Mouse (Mus musculus) neural tube, postnatal 0 days (tissue): ENCODE data around the gene Olfr1048. TPM values are rescaled to one million over a fixed set of nuclear protein-coding genes. Genes with fewer than 3 reads are reported as not detected.

Experiments used
- polyA plus RNA-seq: library from polyadenylated mRNA; unstranded; fragments of >200 nt; fragmentation: Nextera tagmentation; extraction: Ambion mirVana; gene quantifications from 2 replicates; pipeline ENCODE4 v1.2.1, GENCODE M21; 2015

Gene Olfr1048
- not detected in 2 replicates for polyA plus RNA-seq

DNA sequence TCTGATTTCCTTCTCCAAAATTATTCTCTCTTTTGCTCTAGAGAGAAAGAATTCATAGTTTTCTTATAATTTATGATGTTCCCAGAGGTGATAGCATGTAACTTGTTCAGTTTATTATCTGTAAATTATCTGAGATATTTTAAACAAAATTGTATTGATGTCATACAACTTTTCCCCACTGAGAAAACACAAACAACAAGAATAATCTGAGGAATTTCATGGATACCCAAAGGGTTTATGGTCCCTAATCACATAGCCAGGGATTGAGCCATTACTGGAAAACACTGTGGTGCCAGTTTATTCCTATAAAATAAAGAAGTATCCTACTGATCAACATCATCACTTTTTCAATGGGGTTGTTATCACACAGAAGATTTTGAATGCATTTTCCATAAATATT is at the start of gene Olfr1048:
TSS of gene Olfr1048 (minus strand) at position 101 of the 400 bp plus-strand sequence.

DNA sequence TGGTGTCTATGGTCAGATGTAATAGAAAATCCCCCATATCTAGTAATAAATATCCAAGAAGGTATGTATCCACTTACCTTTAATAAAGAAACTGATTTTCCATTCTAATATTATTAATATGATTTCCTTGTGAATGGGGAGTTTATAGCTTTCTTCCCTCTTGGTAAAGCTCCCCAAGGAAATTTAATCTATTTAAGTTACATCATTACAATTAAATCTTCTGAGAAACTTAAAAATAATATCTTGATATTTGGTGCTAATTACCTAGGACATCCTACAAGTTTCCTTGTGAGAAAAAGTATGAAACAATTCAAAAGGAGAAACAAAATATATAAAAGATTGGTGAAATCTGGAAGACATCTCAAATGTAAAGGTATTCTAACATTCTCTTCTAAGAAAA is 38.9 kb upstream of the Olfr1048 start, which contains the start of gene Olfr1051:
TSS of gene Olfr1051 (minus strand) at position 101 of the 400 bp plus-strand sequence.

DNA sequence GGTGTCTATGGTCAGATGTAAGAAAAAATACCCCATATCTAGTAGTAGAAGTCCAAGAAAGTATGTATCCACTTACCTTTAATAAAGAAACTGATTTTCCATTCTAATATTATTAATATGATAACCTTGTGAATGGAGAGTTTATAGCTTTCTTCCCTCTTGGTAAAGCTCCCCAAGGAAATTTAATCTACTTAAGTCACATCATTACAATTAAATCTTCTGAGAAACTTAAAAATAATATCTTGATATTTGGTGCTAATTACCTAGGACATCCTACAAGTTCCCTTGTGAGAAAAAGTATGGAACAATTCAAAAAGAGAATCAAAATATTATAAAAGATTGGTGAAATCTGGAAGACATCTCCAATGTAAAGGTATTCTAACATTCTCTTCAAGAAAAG is 18.1 kb upstream of the Olfr1048 start, which contains the start of gene Olfr1049:
TSS of gene Olfr1049 (minus strand) at position 101 of the 400 bp plus-strand sequence.

DNA sequence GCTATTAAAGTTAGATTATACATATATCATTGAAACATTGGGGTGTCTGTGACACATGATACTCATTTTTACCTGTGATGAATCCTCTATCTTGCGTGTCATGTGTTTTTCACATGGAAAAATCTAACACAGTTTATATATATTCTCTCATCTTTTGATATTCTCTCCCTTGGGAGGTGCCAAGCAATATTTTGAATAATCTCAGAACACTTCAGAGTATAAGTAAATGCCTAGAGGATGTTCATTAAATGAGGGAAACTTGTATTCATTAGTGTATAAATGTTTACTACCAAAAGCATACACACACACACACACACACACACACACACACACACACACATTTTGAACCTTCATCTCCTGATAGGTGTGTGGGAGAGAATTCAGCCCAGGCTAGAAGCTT is 8.8 kb downstream of the Olfr1048 start, which contains the start of gene Olfr1047:
TSS of gene Olfr1047 (minus strand) at position 101 of the 400 bp plus-strand sequence.

DNA sequence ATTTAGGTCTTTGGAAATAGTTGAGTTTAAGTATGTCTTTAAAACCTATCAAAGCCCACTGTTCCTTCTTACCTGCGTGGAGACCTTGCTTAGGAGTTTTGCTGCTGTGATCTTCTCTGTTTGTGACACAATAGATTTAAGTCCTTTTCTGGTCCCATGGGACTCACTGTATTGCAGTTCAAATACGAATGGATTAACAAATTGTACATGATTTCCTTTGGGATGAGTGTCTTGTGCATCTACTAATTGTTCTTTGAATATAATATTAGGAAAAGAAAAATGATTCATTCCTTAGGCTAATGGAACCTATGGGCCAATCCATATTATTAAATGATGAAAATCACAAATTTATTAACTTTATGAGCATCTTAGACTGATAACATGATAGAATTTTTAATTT is 20.9 kb downstream of the Olfr1048 start, which contains the start of gene Olfr1046:
TSS of gene Olfr1046 (minus strand) at position 101 of the 400 bp plus-strand sequence.

DNA sequence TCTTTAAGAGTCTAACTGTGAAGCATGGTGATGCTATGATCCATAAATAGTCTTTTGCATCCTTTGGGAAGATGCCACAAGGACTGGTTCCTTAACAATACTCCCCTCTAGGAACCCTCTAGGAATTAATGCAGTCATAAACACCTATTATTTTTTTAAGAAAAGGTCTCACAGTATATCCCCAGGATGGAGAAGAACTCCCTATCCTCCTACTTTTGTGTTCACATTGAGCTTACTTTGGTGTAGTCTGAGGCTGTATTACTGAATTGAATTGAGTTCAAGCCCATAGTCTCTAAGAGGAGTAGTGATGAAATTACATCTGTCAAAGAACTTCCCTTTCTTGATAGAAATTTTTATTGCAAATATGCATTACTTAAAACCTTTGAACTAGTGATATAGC is 37.2 kb downstream of the Olfr1048 start, which contains the start of gene Olfr1045:
TSS of gene Olfr1045 (minus strand) at position 101 of the 400 bp plus-strand sequence.

DNA sequence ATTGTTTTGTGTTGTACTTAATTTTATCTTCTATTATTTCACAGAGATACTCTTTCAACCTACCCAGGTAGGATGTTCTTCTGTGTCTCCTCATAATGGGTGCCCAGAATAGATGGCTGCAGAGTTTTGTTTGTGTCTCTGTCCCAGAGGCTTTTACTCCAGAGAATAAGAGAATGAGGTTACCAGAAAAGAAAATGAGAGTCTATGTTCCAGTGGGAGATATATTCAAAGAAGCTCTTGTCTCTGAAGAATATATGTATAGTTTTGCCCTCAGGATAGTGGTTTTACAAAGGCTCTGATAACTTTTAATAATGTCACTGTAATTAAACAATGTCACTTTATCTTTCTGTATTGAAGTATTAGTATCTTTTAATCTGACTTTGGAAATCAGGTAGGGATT is 54.5 kb downstream of the Olfr1048 start, which contains the start of gene Olfr52:
TSS of gene Olfr52 (minus strand) at position 101 of the 400 bp plus-strand sequence.

Other genes with a start within 250 kb of the Olfr1048 start
- not detected in 2 replicates for gene Olfr1031, start 250.0 kb downstream of the Olfr1048 start, polyA plus RNA-seq
- not detected in 2 replicates for gene Olfr1032, start 234.7 kb downstream of the Olfr1048 start, polyA plus RNA-seq
- 1.1 and 1.4 TPM in 2 replicates for gene Olfr1033, start 219.7 kb downstream of the Olfr1048 start, polyA plus RNA-seq
- not detected in 2 replicates for gene Olfr1034, start 194.4 kb downstream of the Olfr1048 start, polyA plus RNA-seq
- not detected in 2 replicates for gene Olfr1036, start 166.3 kb downstream of the Olfr1048 start, polyA plus RNA-seq
- not detected in 2 replicates for gene Olfr1037, start 152.9 kb downstream of the Olfr1048 start, polyA plus RNA-seq
- not detected in 2 replicates for gene Olfr1039, start 104.4 kb downstream of the Olfr1048 start, polyA plus RNA-seq
- gene Olfr1040, start 93.6 kb downstream of the Olfr1048 start, polyA plus RNA-seq, result not detected in 2 replicates
- not detected in 2 replicates for gene Olfr1042, start 78.5 kb downstream of the Olfr1048 start, polyA plus RNA-seq
- gene Olfr1043, start 72.8 kb downstream of the Olfr1048 start, polyA plus RNA-seq, result not detected in 2 replicates
- not detected in 2 replicates for gene Olfr1044, start 62.5 kb downstream of the Olfr1048 start, polyA plus RNA-seq
- not detected in 2 replicates for gene Olfr52, start 54.6 kb downstream of the Olfr1048 start, polyA plus RNA-seq
- not detected in 2 replicates for gene Olfr1045, start 37.3 kb downstream of the Olfr1048 start, polyA plus RNA-seq
- not detected in 2 replicates for gene Olfr1046, start 21.0 kb downstream of the Olfr1048 start, polyA plus RNA-seq
- gene Olfr1047, start 8.9 kb downstream of the Olfr1048 start, polyA plus RNA-seq, result not detected in 2 replicates
- not detected in 2 replicates for gene Olfr1049, start 18.0 kb upstream of the Olfr1048 start, polyA plus RNA-seq
- gene Olfr1051, start 38.8 kb upstream of the Olfr1048 start, polyA plus RNA-seq, result not detected in 2 replicates
- not detected in 2 replicates for gene Olfr1052, start 52.2 kb upstream of the Olfr1048 start, polyA plus RNA-seq
- gene Olfr1053, start 75.0 kb upstream of the Olfr1048 start, polyA plus RNA-seq, result not detected in 2 replicates
- gene Olfr1054, start 95.1 kb upstream of the Olfr1048 start, polyA plus RNA-seq, result not detected in 2 replicates
- gene Olfr1055, start 110.0 kb upstream of the Olfr1048 start, polyA plus RNA-seq, result not detected in 2 replicates
- not detected in 2 replicates for gene Olfr1056, start 122.2 kb upstream of the Olfr1048 start, polyA plus RNA-seq
- gene Olfr1057, start 138.1 kb upstream of the Olfr1048 start, polyA plus RNA-seq, result not detected in 2 replicates
- gene Olfr1058, start 148.3 kb upstream of the Olfr1048 start, polyA plus RNA-seq, result not detected in 2 replicates
- gene Olfr1061, start 173.8 kb upstream of the Olfr1048 start, polyA plus RNA-seq, result not detected in 2 replicates
- not detected in 2 replicates for gene Olfr1062, start 186.5 kb upstream of the Olfr1048 start, polyA plus RNA-seq
- not detected in 2 replicates for gene Olfr1065, start 210.3 kb upstream of the Olfr1048 start, polyA plus RNA-seq
- not detected in 2 replicates for gene Olfr1066, start 216.0 kb upstream of the Olfr1048 start, polyA plus RNA-seq
- gene Olfr228, start 247.1 kb upstream of the Olfr1048 start, polyA plus RNA-seq, result not detected in 2 replicates